Mouse (Mus musculus) limb, embryonic 14.5 days (tissue): ENCODE data around the gene Sh3rf3. TPM values are rescaled to one million over a fixed set of nuclear protein-coding genes. Genes with fewer than 3 reads are reported as not detected.

ENCODE experiments used
- ATAC-seq: fragments of 200-750 bp; cut with Nextera tagmentation; 2 replicates; pipeline ENCODE4 v1.8.0; 2017; ENCODE audit warnings: low read depth, moderate number of reproducible peaks, moderate TSS enrichment; ENCODE audit not compliant: low FRiP score
- DNase-seq: peaks from one replicate; pipeline ENCODE4 v3.0.0-alpha.2; 2015; ENCODE audit warnings: low spot score
- H3K27ac ChIP-seq: fragments of 300-500 bp; sonication (generic); replicated peaks from 2 replicates; pipeline ENCODE4 v1.5.1; 2014; ENCODE audit warnings: low read depth, mild to moderate bottlenecking, low read length, moderate library complexity, mixed read lengths
- H3K27me3 ChIP-seq: fragments of 300-500 bp; sonication (generic); 2 replicates; pipeline ENCODE4 v1.6.1; 2014; ENCODE audit warnings: low read length, mixed read lengths; ENCODE audit not compliant: control insufficient read depth, insufficient read depth
- H3K36me3 ChIP-seq: fragments of 300-500 bp; sonication (generic); 2 replicates; pipeline ENCODE4 v1.6.1; 2014; ENCODE audit warnings: mild to moderate bottlenecking, low read length, moderate library complexity, mixed read lengths; ENCODE audit not compliant: control insufficient read depth, insufficient read depth
- H3K4me1 ChIP-seq: fragments of 300-500 bp; sonication (generic); 2 replicates; pipeline ENCODE4 v1.6.1; 2014; ENCODE audit warnings: antibody characterized with exemption, low read length, mixed read lengths; ENCODE audit not compliant: control insufficient read depth, insufficient read depth
- H3K4me2 ChIP-seq: fragments of 300-500 bp; sonication (generic); replicated peaks from 2 replicates; pipeline ENCODE4 v1.6.1; 2014; ENCODE audit warnings: low read depth, mild to moderate bottlenecking, low read length, moderate library complexity; ENCODE audit not compliant: severe bottlenecking
- H3K4me3 ChIP-seq: fragments of 300-500 bp; sonication (generic); replicated peaks from 2 replicates; pipeline ENCODE4 v1.5.1; 2014; ENCODE audit warnings: low read length
- H3K9ac ChIP-seq: fragments of 300-500 bp; sonication (generic); 2 replicates; pipeline ENCODE4 v1.6.1; 2014; ENCODE audit warnings: mild to moderate bottlenecking, low read depth, low read length, moderate library complexity; ENCODE audit not compliant: severe bottlenecking
- H3K9me3 ChIP-seq: fragments of 300-500 bp; sonication (generic); 2 replicates; pipeline ENCODE4 v1.6.1; 2016; ENCODE audit warnings: low read length; ENCODE audit not compliant: control insufficient read depth
- POLR2A ChIP-seq: fragments of 200-500 bp; IDR thresholded peaks from 2 replicates; pipeline ENCODE4 v1.8.0; 2012; ENCODE audit warnings: inconsistent platforms, mild to moderate bottlenecking, moderate library complexity, borderline replicate concordance; ENCODE audit not compliant: insufficient read depth, insufficient read length; ENCODE audit errors: extremely low read depth
- WGBS: fragments of 180-500 bp; shearing (Covaris S2); extraction: QIAGEN DNeasy Blood & Tissue Kit; methylation state at CpG from one replicate; pipeline ENCODE4 v1.1.7; 2014; 5-methylcytosine and 5-hydroxymethylcytosine counted together
- polyA plus RNA-seq, 2 experiments: library from polyadenylated mRNA; depleted of rRNA in 1 of 2; stranded (reverse) in 1 of 2; unstranded in 1 of 2; fragments of >200 nt; fragmentation: Nextera tagmentation in 1 of 2; extraction: Ambion mirVana in 1 of 2; gene quantifications; 2 replicates each; pipeline versions ENCODE4 v1.2.1 to v1.2.3; 2012 to 2014

Gene Sh3rf3
- polyA plus RNA-seq (2012; rRNA removed) (4.0 and 6.1 TPM in 2 replicates), polyA plus RNA-seq (2014; fragmentation: Nextera tagmentation; extraction: Ambion mirVana) (2.6 TPM in 2 replicates)

- ATAC-seq (0 out of 2 replicates have a peak, but pooled peaks have one; percentile 14), DNase-seq (peak; percentile 34)
- no peak for TF ChIP-seq POLR2A
- peaks cover 18% of the 10 kb centered on the region for H3K27me3 ChIP-seq
- H3K4me2 ChIP-seq: peak within 1 kb of the TSS; percentile 100
- H3K9me3 ChIP-seq: no peaks in the 10 kb centered on the region
- H3K27ac ChIP-seq: no peak within 1 kb of the TSS
- H3K4me1 ChIP-seq: no peaks in the 10 kb centered on the region
- H3K36me3 ChIP-seq: no peaks in the 10 kb centered on the region
- peak within 1 kb of the TSS; percentile 64 for H3K4me3 ChIP-seq
- under 1% methylated on average over 49 of the region's 79 CpGs for WGBS
- peak within 1 kb of the TSS; percentile 59 for H3K9ac ChIP-seq
Measured at GRCm38 (mm10) chr10:58813081-58813800, at the start of gene Sh3rf3. TSS of gene Sh3rf3 (plus strand) at chr10:58813359.

GRCm38 (mm10) chr10:58788486-58789274 is 24.5 kb upstream of the Sh3rf3 start:
- DNase-seq (no peak), ATAC-seq (no peak)
- H3K36me3 ChIP-seq: no peaks in the 10 kb centered on the region
- H3K27ac ChIP-seq: no peak overlapping the region
- H3K9me3 ChIP-seq: no peaks in the 10 kb centered on the region
- H3K9ac ChIP-seq: no peak overlapping the region
- no peak overlapping the region for H3K4me3 ChIP-seq
- no peaks in the 10 kb centered on the region for H3K27me3 ChIP-seq
- TF ChIP-seq POLR2A: no peak
- 88% methylated on average over 8 of the region's 8 CpGs for WGBS
- H3K4me2 ChIP-seq: no peak overlapping the region
- H3K4me1 ChIP-seq: no peaks in the 10 kb centered on the region

GRCm38 (mm10) chr10:58797555-58797954 is 15.6 kb upstream of the Sh3rf3 start:
- no peak for ATAC-seq
- no peaks in the 10 kb centered on the region for H3K27me3 ChIP-seq
- 78% methylated on average over 8 of the region's 8 CpGs for WGBS

GRCm38 (mm10) chr10:58798156-58798555 is 15.0 kb upstream of the Sh3rf3 start:
- ATAC-seq (no peak), DNase-seq (no peak)
- 93% methylated on average over 3 of the region's 3 CpGs for WGBS
- Histone ChIP-seq H3K9me3 (no peaks in the 10 kb centered on the region), H3K4me2 (no peak overlapping the region), H3K4me3 (no peak overlapping the region), H3K9ac (no peak overlapping the region), H3K27ac (no peak overlapping the region), H3K4me1 (no peaks in the 10 kb centered on the region), H3K36me3 (no peaks in the 10 kb centered on the region), H3K27me3 (no peaks in the 10 kb centered on the region)
- no peak for TF ChIP-seq POLR2A

More at GRCm38 (mm10) chr10:58797555-58797954, 15.6 kb upstream of the Sh3rf3 start:
- Histone ChIP-seq H3K9ac (no peak overlapping the region), H3K4me2 (no peak overlapping the region), H3K9me3 (no peaks in the 10 kb centered on the region), H3K36me3 (no peaks in the 10 kb centered on the region), H3K4me1 (no peaks in the 10 kb centered on the region), H3K4me3 (no peak overlapping the region), H3K27ac (no peak overlapping the region)
- no peak for DNase-seq
- no peak for TF ChIP-seq POLR2A

- Histone ChIP-seq H3K4me1 (no peaks in the 10 kb centered on the region), H3K4me3 (no peak overlapping the region), H3K9ac (no peak overlapping the region), H3K27ac (no peak overlapping the region), H3K27me3 (no peaks in the 10 kb centered on the region), H3K4me2 (no peak overlapping the region), H3K36me3 (no peaks in the 10 kb centered on the region), H3K9me3 (no peaks in the 10 kb centered on the region)
- DNase-seq (no peak), ATAC-seq (no peak)
- 82% methylated on average over 21 of the region's 21 CpGs for WGBS
- no peak for TF ChIP-seq POLR2A
Measured at GRCm38 (mm10) chr10:58800996-58801433, 12.1 kb upstream of the Sh3rf3 start.
